Mouse (Mus musculus): ENCODE data around the gene Exosc10.

Exosc10 gene

DNA sequence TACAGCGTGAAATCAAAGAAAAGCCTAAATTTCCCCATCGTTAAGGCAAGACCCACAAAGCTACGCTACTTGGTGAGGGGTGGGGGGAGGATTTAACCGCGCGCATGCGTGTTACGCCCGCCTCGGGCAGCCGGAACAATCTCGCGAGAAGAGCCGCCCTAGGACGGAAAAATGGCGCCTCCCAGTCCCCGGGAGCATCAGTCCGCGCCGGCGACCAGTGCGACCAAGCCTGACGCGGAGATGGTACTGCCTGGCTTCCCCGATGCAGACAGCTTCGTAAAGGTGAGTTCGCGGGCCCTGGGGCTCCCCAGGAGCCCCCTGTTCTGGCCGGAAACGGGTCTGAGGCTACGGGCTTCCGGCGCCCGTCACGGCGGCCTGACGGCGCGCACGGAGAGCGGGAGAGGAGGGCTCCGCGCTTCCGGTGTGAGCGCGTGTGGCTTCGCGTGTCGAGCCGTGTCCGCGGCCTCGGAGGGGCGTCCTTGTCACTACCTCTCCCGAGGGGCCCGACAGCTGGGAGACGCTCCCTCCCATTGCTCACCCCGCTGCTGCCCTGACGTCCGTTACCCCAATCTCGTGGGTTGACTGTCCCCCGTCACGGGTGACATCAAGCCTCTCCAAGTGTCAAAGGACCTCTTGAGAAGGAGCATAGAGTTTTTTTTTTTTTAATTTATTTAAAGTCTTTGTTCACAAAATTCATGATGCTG, at the start of gene Exosc10:
Gene Exosc10 (plus strand): TSS at position 133 of the 704 bp plus-strand sequence.
- peak; percentile 78 to 84 for DNase-seq

GRCm38 (mm10) chr4:148509450-148510084, 48.7 kb upstream of the Exosc10 start:
- DNase-seq: no peak

DNA sequence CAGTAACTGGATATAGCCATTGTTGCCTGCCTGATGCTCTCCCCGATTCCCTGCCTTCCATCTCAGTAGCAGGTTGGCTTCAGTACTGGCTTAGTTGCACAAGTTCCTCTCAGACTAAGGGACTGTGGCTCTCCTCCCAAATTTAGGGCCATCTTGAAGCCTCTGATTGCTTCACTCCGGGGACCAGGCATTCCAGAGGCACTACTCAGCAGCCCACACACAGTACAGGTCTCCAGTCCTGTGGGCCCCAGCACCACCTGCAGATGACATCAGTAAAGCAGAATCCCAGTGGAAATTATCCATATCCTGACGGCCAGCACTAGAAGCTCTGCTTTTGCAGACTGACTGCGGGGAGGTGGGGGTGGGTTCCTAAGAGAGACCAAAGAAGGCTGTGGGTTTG, 47.5 kb upstream of the Exosc10 start:
- DNase-seq: no peak

GRCm38 (mm10) chr4:148511334-148511733, 46.9 kb upstream of the Exosc10 start:
- no peak for DNase-seq

GRCm38 (mm10) chr4:148513021-148513559, 45.1 kb upstream of the Exosc10 start:
- DNase-seq: no peak

DNA sequence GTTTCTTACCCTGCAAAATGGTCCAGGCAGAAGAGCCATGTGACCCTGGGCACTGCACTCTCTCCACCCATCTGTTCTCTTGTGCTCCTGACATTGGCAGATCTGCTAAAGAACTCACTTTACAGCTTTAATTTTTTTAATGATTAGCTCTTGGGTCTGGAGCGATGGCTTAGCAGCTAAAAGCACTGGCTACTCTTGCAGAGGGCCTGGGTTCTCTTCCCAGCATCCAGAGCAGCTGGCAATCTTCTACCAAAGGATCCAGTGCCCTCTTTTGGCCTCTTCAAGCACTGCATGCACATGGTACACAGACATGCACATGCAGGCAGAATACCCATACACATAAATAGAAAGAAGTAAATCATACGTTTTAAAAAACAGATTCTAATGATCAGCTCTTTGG, 42.9 kb upstream of the Exosc10 start:
- no peak for DNase-seq

DNA sequence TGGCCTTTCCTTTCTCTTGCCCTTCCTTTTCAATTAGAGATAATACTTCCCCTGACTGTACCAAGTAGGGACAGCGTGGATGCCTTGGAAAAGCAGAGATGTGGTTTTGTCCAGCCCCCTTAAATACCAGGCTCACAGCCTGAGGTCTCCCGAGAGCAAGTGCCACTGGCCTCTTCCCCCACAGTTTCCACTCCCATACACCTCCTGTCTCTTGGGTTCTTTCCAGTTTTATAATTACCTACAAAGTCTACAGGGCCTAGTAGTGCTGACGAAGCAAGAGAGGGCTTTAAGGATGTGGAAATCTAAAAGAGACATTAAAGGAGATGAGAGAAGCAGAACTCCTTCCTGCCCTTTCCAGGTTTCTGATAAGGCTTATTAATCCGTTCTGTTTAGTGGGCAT, 40.4 kb upstream of the Exosc10 start:
- no peak for DNase-seq

DNA sequence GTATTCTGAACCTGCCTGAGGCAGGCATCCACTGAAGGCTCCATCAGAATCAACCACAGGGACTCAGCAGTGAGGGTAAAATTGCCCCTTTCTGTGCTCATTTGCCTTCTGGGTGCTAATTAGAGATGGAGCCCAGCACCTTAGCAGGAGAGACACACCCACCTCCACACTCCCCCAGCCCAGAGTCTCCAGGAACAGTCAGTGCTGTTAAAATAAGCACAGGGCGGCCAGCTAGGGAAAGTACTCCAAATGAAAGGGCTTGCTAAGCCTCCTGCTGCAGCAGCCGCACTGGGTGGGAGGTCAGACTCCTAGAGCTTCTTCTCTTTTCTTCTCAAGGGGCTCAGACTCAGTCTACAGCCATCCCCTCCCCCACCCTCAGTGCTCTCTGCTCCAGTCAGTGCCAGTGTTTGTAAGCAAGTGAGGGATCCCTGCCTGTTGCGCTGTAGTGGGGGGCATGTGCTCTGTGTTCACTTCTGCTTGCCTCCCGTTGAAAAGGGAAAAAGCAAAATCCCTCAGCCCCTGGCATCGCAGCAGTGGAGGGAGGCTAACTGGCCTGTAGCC, 39.9 kb upstream of the Exosc10 start:
- no peak for DNase-seq

GRCm38 (mm10) chr4:148523538-148523937, 34.7 kb upstream of the Exosc10 start:
- no peak for DNase-seq

GRCm38 (mm10) chr4:148527158-148527910, 30.9 kb upstream of the Exosc10 start:
- DNase-seq: no peak

- DNase-seq: no peak
Measured at GRCm38 (mm10) chr4:148530351-148530750, 27.9 kb upstream of the Exosc10 start.

GRCm38 (mm10) chr4:148530778-148531177, 27.5 kb upstream of the Exosc10 start:
- no peak for DNase-seq

DNA sequence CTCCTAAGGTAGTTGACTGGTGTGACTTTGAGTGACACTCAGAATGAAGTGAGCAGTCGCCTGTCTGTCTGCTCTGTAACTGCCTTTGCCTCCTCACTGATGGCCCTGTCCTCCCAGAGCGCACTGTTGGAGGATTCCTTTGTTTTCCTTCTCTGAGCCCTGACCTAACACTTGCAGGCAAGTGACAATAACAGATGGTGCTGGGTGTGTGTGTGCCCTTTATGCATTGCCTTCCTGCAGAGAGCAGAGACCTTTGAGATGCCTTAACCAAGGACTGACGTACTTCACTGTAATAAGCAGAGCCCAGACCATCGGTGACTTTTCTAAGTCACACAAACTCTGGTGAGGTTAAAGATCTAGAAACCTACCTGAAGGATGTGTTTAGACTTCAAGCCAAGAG, 26.9 kb upstream of the Exosc10 start:
- no peak for DNase-seq

- no peak for DNase-seq
Measured at GRCm38 (mm10) chr4:148532516-148532915, 25.7 kb upstream of the Exosc10 start.

DNA sequence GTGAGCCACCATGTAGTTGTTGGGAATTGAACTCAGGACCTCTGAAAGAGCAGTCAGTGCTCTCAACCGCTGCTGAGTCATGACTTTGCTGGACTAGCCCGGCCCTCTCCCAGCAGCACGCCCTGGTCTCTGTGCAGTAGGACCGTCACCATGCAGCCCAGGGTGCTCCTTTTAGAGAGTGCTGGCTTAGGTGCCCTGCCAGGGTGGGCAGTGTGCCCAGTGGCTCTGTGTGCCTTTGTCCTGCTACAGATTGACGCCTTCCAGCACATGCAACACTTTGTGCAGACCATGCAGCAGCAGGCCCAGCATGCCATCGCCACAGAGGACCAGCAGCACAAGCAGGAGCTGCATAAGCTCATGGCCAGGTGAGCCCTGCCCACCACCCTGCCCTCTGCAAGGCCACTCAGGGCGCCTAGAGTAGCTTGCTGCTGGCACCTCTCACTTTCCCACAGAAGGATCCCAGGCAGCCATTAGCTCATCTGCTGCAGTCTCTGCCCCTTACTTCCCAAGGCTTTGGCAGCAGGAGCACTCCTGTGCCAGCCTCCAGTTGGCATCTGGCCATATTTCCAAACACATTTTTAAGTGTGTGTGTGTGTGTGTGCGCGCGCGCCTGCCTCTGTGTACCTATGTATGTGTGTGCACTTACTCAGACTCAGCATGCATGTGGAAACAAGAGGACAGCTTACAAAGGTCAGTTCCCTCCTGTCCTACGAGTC, 24.5 kb upstream of the Exosc10 start:
- no peak for DNase-seq

DNA sequence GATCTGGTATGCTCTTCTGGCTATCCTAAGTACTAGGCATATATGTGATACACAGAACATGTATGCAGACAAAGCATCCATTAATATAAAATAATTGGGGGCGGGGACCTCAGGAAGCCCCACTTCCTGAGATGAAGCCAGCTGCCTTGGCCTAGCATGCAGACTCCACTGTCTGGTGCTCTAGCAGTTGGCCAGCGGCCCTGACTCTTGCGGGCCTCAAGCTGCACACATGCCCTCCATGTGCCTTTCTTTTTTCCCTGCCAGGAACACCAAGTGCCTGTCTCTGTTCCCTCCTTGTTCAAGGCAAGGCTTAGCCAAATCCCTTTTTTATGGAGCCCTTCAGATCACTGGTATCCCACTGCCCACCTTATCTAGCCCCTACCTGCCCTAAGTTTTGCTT, 22.4 kb upstream of the Exosc10 start:
- DNase-seq: no peak

GRCm38 (mm10) chr4:148549106-148549505, 9.1 kb upstream of the Exosc10 start:
- DNase-seq: no peak

DNA sequence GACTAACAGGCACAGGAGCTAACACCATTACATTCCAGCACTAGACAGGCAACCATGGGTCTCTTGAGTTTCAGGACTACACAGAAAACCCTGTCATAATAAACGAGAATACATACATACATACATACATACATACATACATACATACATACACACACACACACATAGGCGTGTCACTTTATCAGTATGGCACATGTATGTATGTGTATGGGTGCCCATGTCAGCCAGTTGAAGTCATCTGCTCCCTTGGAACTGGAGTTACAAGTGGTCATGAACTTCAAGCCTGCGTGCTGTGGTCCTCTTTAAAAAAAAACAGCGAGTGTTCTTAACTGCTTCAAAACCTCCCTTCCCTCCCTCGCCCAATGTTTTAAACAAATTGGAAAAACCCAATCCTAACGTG, 463 bp upstream of the Exosc10 start:
- no peak for DNase-seq

GRCm38 (mm10) chr4:148562676-148563075, 4.4 kb downstream of the Exosc10 start:
- no peak for DNase-seq

- no peak for DNase-seq
Measured at GRCm38 (mm10) chr4:148563595-148563994, 5.4 kb downstream of the Exosc10 start.

DNA sequence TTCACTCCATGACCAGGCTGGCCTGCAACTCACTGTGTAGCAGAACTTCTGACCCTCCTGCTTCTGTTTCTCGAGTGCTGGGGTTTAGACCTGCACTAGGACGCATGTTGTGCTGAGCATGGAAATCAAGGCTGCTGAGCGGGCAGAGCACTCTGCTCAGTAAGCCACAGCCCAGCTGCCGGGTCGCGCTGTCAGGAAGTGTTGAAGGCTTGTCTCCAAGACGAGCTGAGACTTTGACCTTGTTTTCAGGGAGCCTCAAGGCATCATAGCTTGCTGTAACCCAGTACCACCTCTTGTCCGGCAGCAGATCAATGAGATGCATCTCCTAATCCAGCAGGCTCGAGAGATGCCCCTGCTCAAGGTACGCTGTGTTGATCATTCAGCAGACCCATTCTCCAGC, 11.9 kb downstream of the Exosc10 start:
- no peak for DNase-seq

DNA sequence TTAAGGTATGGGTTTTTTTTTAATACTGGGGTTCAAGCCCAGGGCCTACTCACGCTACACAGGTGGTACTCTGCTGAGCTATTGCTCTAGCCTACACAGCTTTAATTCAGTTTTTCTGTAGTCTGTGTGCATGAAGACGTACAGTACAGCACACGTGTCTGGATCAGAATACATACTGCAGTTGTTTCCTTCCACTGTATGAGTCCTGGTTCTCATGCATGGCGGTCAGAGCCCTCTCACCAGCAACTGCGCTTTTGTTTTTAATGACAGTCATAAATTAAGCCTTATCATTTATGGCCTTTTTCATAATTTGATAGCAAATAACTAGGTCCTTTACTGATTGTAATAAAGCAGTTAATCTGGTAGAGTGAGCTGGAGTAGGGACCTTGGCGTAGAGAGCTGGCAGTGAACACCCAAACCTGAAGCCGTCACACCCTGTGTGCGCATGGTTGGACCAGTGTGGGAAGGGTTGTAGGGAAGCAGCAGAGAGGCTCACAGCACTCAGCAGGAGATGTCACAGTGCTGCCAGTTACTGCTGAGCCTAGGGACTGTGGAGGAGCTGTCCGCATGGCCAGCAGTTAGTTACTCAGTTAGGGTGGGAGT, 12.6 kb downstream of the Exosc10 start:
- DNase-seq: no peak
